Mouse (Mus musculus): ENCODE measurements at regions not wholly inside any gene's neighbourhood (a gene's known extent, or its start where the extent isn't known, plus 50 kb on each side); places are given as distances from the start of the nearest gene placed in this dataset.

GRCm38 (mm10) chr3:104295015-104295719 lies 75.0 kb upstream of the Magi3 start:
- no peak for DNase-seq

- no peak for DNase-seq
Observed at GRCm38 (mm10) chr3:104293869-104294268, 73.7 kb upstream of the Magi3 start.

- DNase-seq: no peak
Observed at GRCm38 (mm10) chr3:104288970-104289680, 69.0 kb upstream of the Magi3 start.

GRCm38 (mm10) chr3:104287900-104288299 lies 67.7 kb upstream of the Magi3 start:
- no peak for DNase-seq

GRCm38 (mm10) chr3:104284961-104285360 lies 64.8 kb upstream of the Magi3 start:
- no peak for DNase-seq

- no peak for DNase-seq
Observed at GRCm38 (mm10) chr3:104283855-104284254, 63.7 kb upstream of the Magi3 start.

GRCm38 (mm10) chr3:104279505-104279904 lies 59.3 kb upstream of the Magi3 start:
- DNase-seq: peak; percentile 4

GRCm38 (mm10) chr3:104274718-104275302 lies 54.6 kb upstream of the Magi3 start:
- DNase-seq: no peak

GRCm38 (mm10) chr3:104274084-104274483 lies 53.9 kb upstream of the Magi3 start:
- DNase-seq: no peak

Data from adrenal gland, adult 8-10 months (tissue).